Mouse (Mus musculus): ENCODE results near the gene Hba-a1. TPM values are rescaled to one million over a fixed set of nuclear protein-coding genes. Genes with fewer than 3 reads are reported as not detected.

The Hba-a1 gene
- total and polyA plus RNA-seq, 2 experiments from 2014 or later = 405 to 490 TPM

DNA sequence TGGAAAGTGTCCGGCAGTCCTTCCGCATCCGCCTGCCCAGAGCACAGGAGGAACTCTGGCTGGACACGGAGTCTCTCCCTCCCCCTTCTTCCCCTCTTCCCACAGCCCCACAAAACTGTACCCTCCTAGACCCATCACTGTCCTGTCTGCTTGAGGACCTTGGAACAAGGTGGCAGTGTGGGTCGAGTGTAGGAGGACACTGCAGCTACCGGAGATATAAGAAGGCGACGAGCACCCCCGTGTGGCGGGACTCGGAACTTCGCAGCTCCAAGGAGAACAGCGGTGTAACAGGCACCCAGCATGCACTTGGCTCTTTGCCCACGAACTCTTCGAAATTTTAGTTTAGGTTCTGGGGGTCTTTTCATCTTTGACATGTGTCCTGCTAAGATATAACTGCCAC is 41.3 kb downstream of the Hba-a1 start:
- Histone ChIP-seq H3K27ac (ENCODE audit: low read depth, low read length) (no peak overlapping the region), H3K4me2 (ENCODE audit: low read depth) (peak overlapping the region; percentile 32; the same call in 1 of the 2 replicates), H3K9ac (no peak overlapping the region), H3K9me3 (ENCODE audit: low read length) (no peaks in the 10 kb centered on the region), H3K4me3 (ENCODE audit: low read depth, low read length) (no peak overlapping the region), H3K27me3 (ENCODE audit: insufficient read depth, low read length) (no peaks in the 10 kb centered on the region), H3K36me3 (ENCODE audit: insufficient read depth) (no peaks in the 10 kb centered on the region), H3K4me1 (ENCODE audit: insufficient read depth) (no peaks in the 10 kb centered on the region)
- DNase-seq (peak; percentile 89), ATAC-seq (peak; percentile 91)
- 15% methylated on average over 15 of the region's 15 CpGs for WGBS
- TF ChIP-seq CTCF (IDR thresholded peaks at IDR 0.05; ENCODE audit: low read depth) = peak; percentile 92

DNA sequence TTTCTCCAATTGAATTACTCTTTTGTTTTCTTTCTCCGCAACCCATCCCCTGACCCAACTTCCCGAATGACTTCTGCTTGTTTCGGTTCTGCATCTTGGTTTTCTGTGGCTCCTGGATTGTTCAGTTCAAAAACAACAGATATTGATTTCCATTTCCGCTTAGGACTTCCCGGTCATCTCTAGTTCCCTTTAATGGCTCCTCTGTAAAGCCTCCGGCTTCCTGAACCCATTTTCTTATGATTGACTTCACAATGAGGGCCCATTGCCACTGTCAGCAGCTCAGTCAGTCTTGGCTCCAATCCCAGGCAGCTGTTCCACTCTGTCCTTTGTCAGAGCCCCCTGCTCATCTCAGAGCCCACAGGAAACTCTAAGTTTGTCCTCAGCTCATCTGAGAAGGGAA is 47.8 kb downstream of the Hba-a1 start:
- TF ChIP-seq CTCF (IDR thresholded peaks at IDR 0.05; ENCODE audit: low read depth) = no peak
- no peak overlapping the region for H3K9ac ChIP-seq
- no peak overlapping the region for H3K27ac ChIP-seq (ENCODE audit: low read depth, low read length)
- H3K4me1 ChIP-seq (ENCODE audit: insufficient read depth) = no peaks in the 10 kb centered on the region
- WGBS = 42% methylated on average over 6 of the region's 6 CpGs
- no peaks in the 10 kb centered on the region for H3K36me3 ChIP-seq (ENCODE audit: insufficient read depth)
- DNase-seq (no peak), ATAC-seq (peak; percentile 54; the same call in 1 of the 2 replicates)
- no peak overlapping the region for H3K4me2 ChIP-seq (ENCODE audit: low read depth)
- H3K9me3 ChIP-seq (ENCODE audit: low read length) = no peaks in the 10 kb centered on the region
- no peaks in the 10 kb centered on the region for H3K27me3 ChIP-seq (ENCODE audit: insufficient read depth, low read length)
- no peak overlapping the region for H3K4me3 ChIP-seq (ENCODE audit: low read depth, low read length)

DNA sequence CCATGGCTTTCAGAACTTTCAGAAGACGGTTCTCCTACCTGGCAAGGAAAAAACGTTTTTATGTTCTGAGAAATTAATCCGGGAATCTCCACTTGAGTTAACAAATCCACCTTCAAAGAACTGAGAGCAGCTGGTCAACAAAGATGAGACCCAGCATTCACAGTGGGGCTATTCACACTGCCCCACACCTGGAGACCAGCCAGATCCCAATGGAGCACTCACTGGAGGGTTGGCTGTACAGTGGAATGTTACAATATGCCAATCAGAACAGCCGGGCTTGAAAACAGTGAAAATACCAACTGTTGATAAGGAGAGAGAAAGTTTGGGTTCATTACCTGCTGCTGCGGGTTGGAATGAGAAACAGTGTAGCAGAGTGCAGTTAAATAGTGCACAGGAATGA is 48.5 kb downstream of the Hba-a1 start:
- H3K27ac ChIP-seq (ENCODE audit: low read depth, low read length) = no peak overlapping the region
- no peaks in the 10 kb centered on the region for H3K36me3 ChIP-seq (ENCODE audit: insufficient read depth)
- no peak overlapping the region for H3K4me3 ChIP-seq (ENCODE audit: low read depth, low read length)
- H3K9ac ChIP-seq = no peak overlapping the region
- ATAC-seq (0 out of 2 replicates have a peak, but pooled peaks have one; percentile 38), DNase-seq (no peak)
- no peaks in the 10 kb centered on the region for H3K27me3 ChIP-seq (ENCODE audit: insufficient read depth, low read length)
- no peaks in the 10 kb centered on the region for H3K4me1 ChIP-seq (ENCODE audit: insufficient read depth)
- H3K4me2 ChIP-seq (ENCODE audit: low read depth) = no peak overlapping the region
- TF ChIP-seq CTCF (IDR thresholded peaks at IDR 0.05; ENCODE audit: low read depth) = no peak
- H3K9me3 ChIP-seq (ENCODE audit: low read length) = no peaks in the 10 kb centered on the region
- 29% methylated on average over 5 of the region's 5 CpGs for WGBS

DNA sequence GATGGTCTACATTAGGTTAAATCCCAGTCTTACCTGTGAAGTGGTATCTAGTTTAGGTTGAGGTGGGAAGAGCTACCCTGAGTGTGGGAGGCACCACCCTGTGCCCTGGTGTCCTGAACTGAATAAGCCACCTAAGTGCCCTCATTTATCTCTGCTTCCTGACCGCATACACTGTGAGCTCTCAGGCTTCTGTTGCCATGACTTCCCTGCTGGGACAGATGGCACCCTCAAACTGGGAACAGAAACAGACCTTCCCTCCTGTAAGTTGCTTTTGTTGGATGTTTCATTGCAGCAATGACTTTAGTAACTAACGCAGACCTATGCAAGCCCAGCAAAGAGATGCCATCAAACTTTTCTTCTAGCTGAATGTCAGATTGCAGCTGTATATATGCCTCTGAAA is 49.9 kb downstream of the Hba-a1 start:
- TF ChIP-seq CTCF (IDR thresholded peaks at IDR 0.05; ENCODE audit: low read depth) = no peak
- Histone ChIP-seq H3K4me2 (ENCODE audit: low read depth) (no peak overlapping the region), H3K27me3 (ENCODE audit: insufficient read depth, low read length) (no peaks in the 10 kb centered on the region), H3K9ac (no peak overlapping the region), H3K4me1 (ENCODE audit: insufficient read depth) (no peaks in the 10 kb centered on the region), H3K4me3 (ENCODE audit: low read depth, low read length) (no peak overlapping the region), H3K27ac (ENCODE audit: low read depth, low read length) (no peak overlapping the region), H3K9me3 (ENCODE audit: low read length) (no peaks in the 10 kb centered on the region), H3K36me3 (ENCODE audit: insufficient read depth) (no peaks in the 10 kb centered on the region)
- DNase-seq (no peak), ATAC-seq (peak; percentile 43)
- 54% methylated on average over 2 of the region's 2 CpGs for WGBS

Other genes starting within 250 kb of the Hba-a1 start
- gene Il9r, start 83.2 kb upstream of the Hba-a1 start, total RNA-seq (2014; rRNA removed) = not detected in 2 replicates
- gene Il9r, start 83.2 kb upstream of the Hba-a1 start, polyA plus RNA-seq (2015; fragmentation: Nextera tagmentation; extraction: Ambion mirVana) = not detected in 2 replicates
- gene Snrnp25, start 78.1 kb upstream of the Hba-a1 start, total RNA-seq (2014; rRNA removed) = 15.2 and 34.0 TPM in 2 replicates
- gene Snrnp25, start 78.1 kb upstream of the Hba-a1 start, polyA plus RNA-seq (2015; fragmentation: Nextera tagmentation; extraction: Ambion mirVana) = 50.4 and 58.0 TPM in 2 replicates
- 16.3 and 23.2 TPM in 2 replicates for gene Rhbdf1, start 61.2 kb upstream of the Hba-a1 start, total RNA-seq (2014; rRNA removed)
- gene Rhbdf1, start 61.2 kb upstream of the Hba-a1 start, polyA plus RNA-seq (2015; fragmentation: Nextera tagmentation; extraction: Ambion mirVana) = 14.7 and 17.9 TPM in 2 replicates
- 28.4 and 29.7 TPM in 2 replicates for gene Mpg, start 57.0 kb upstream of the Hba-a1 start, total RNA-seq (2014; rRNA removed)
- 26.4 and 31.0 TPM in 2 replicates for gene Mpg, start 57.0 kb upstream of the Hba-a1 start, polyA plus RNA-seq (2015; fragmentation: Nextera tagmentation; extraction: Ambion mirVana)
- gene Nprl3, start 15.8 kb upstream of the Hba-a1 start, total RNA-seq (2014; rRNA removed) = 34.6 and 51.9 TPM in 2 replicates
- gene Nprl3, start 15.8 kb upstream of the Hba-a1 start, polyA plus RNA-seq (2015; fragmentation: Nextera tagmentation; extraction: Ambion mirVana) = 32.0 and 38.1 TPM in 2 replicates
- not detected in 2 replicates for gene Hba-x, start 7.1 kb upstream of the Hba-a1 start, total RNA-seq (2014; rRNA removed)
- not detected in 2 replicates for gene Hba-x, start 7.1 kb upstream of the Hba-a1 start, polyA plus RNA-seq (2015; fragmentation: Nextera tagmentation; extraction: Ambion mirVana)
- gene Hbq1b, start 3.5 kb downstream of the Hba-a1 start, total RNA-seq (2014; rRNA removed) = 0.71 and 1.8 TPM in 2 replicates
- gene Hbq1b, start 3.5 kb downstream of the Hba-a1 start, polyA plus RNA-seq (2015; fragmentation: Nextera tagmentation; extraction: Ambion mirVana) = 3.5 and 5.5 TPM in 2 replicates
- 789 and 953 TPM in 2 replicates for gene Hba-a2, start 13.0 kb downstream of the Hba-a1 start, total RNA-seq (2014; rRNA removed)
- 1,191 and 1,686 TPM in 2 replicates for gene Hba-a2, start 13.0 kb downstream of the Hba-a1 start, polyA plus RNA-seq (2015; fragmentation: Nextera tagmentation; extraction: Ambion mirVana)
- gene Hbq1a, start 16.6 kb downstream of the Hba-a1 start, total RNA-seq (2014; rRNA removed) = 1.3 and 1.6 TPM in 2 replicates
- gene Hbq1a, start 16.6 kb downstream of the Hba-a1 start, polyA plus RNA-seq (2015; fragmentation: Nextera tagmentation; extraction: Ambion mirVana) = 2.3 and 2.6 TPM in 2 replicates
- gene Sh3pxd2b, start 64.3 kb downstream of the Hba-a1 start, total RNA-seq (2014; rRNA removed) = 26.0 and 35.9 TPM in 2 replicates
- 5.7 and 7.4 TPM in 2 replicates for gene Sh3pxd2b, start 64.3 kb downstream of the Hba-a1 start, polyA plus RNA-seq (2015; fragmentation: Nextera tagmentation; extraction: Ambion mirVana)
- gene Ubtd2, start 171.9 kb downstream of the Hba-a1 start, total RNA-seq (2014; rRNA removed) = 56.1 and 72.0 TPM in 2 replicates
- gene Ubtd2, start 171.9 kb downstream of the Hba-a1 start, polyA plus RNA-seq (2015; fragmentation: Nextera tagmentation; extraction: Ambion mirVana) = 36.0 and 41.6 TPM in 2 replicates
- gene Efcab9, start 248.6 kb downstream of the Hba-a1 start, total RNA-seq (2014; rRNA removed) = not detected in 2 replicates
- 0.22 TPM in 1 of 2 replicates, not detected in the other for gene Efcab9, start 248.6 kb downstream of the Hba-a1 start, polyA plus RNA-seq (2015; fragmentation: Nextera tagmentation; extraction: Ambion mirVana)
- 2.0 and 2.3 TPM in 2 replicates for gene Stk10, start 249.8 kb downstream of the Hba-a1 start, total RNA-seq (2014; rRNA removed)
- gene Stk10, start 249.8 kb downstream of the Hba-a1 start, polyA plus RNA-seq (2015; fragmentation: Nextera tagmentation; extraction: Ambion mirVana) = 0.90 and 0.97 TPM in 2 replicates